Mouse (Mus musculus) erythroblast, embryonic 14.5 days (primary cell): ENCODE results near the gene Notch4. TPM values are rescaled to one million over a fixed set of nuclear protein-coding genes. Genes with fewer than 3 reads are reported as not detected.

Experiments
- H3K27me3 ChIP-seq: 2 replicates; pipeline ENCODE4 v1.6.1; 2012; ENCODE audit warnings: inconsistent platforms; ENCODE audit not compliant: control insufficient read depth
- H3K36me3 ChIP-seq: 2 replicates; pipeline ENCODE4 v1.6.1; 2012; ENCODE audit warnings: mild to moderate bottlenecking, inconsistent platforms; ENCODE audit not compliant: control insufficient read depth
- H3K4me1 ChIP-seq: 2 replicates; pipeline ENCODE4 v1.6.1; 2012; ENCODE audit warnings: inconsistent platforms; ENCODE audit not compliant: control insufficient read depth
- H3K4me3 ChIP-seq: replicated peaks from 2 replicates; pipeline ENCODE3; 2012; ENCODE audit warnings: moderate library complexity, mild to moderate bottlenecking, inconsistent platforms
- H3K9me3 ChIP-seq: 2 replicates; pipeline ENCODE4 v1.6.1; 2012; ENCODE audit warnings: low read length, inconsistent platforms, mixed read lengths; ENCODE audit not compliant: control insufficient read depth
- GATA1 ChIP-seq: IDR thresholded peaks from 2 replicates; pipeline ENCODE4 v1.6.1; 2012; ENCODE audit warnings: low read length, inconsistent platforms, mixed read lengths
- TAL1 ChIP-seq: IDR thresholded peaks from 3 replicates; pipeline ENCODE4 v1.6.1; 2012; ENCODE audit warnings: low read length, inconsistent platforms, mixed read lengths
- polyA plus RNA-seq: library from polyadenylated mRNA; stranded (reverse); fragments of >175 nt; gene quantifications from 2 replicates; pipeline ENCODE4 v1.2.3, GENCODE M21; 2012

Notch4 gene
- polyA plus RNA-seq, 1 experiment, result 0.17 TPM

DNA sequence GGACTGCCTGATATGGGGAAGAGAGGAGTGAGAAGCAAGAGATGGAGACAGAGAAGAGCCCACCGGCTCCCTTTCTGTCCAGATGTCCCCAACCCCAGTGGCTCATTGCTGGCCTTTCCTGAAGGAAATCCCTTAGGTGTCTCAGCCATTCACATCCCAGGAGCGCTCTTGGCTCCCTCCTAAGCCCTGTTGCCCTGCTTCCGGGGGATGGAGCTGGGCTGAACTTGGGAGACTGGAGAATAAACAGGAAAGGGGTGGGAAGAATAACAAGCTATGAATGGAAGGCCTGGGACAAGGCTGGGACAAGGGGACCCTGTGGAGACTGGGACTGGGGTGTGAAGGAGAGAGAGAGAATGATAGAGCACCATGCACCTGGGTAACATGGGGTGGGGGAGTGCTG is 728 bp downstream of the Notch4 start:
- Histone ChIP-seq H3K4me1 (peaks cover 16% of the 10 kb centered on the region), H3K4me3 (no peak overlapping the region), H3K36me3 (no peaks in the 10 kb centered on the region), H3K9me3 (no peaks in the 10 kb centered on the region), H3K27me3 (peaks cover 26% of the 10 kb centered on the region)
- TF ChIP-seq TAL1 (no peak), GATA1 (no peak)

- TF ChIP-seq GATA1 (no peak), TAL1 (no peak)
- Histone ChIP-seq H3K9me3 (0 out of 2 replicates have a peak, but pooled peaks cover 3% of the 10 kb centered on the region), H3K36me3 (no peaks in the 10 kb centered on the region), H3K4me3 (no peak overlapping the region), H3K27me3 (peaks cover 28% of the 10 kb centered on the region), H3K4me1 (peaks cover 4% of the 10 kb centered on the region; the same call in 1 of the 2 replicates)
Measured at GRCm38 (mm10) chr17:34567311-34567710, 3.2 kb downstream of the Notch4 start.

DNA sequence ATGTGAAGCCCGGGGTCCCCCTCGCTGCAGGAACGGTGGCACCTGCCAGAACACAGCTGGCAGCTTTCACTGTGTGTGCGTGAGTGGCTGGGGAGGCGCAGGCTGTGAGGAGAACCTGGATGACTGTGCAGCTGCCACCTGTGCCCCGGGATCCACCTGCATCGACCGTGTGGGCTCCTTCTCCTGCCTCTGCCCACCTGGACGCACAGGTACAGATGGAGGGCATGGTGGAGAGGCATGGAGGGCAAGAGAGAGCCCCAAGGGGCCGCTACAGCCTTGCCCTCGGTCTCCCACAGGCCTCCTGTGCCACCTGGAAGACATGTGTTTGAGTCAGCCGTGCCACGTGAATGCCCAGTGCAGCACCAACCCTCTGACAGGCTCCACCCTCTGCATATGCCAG is 4.4 kb downstream of the Notch4 start:
- H3K36me3 ChIP-seq, result no peaks in the 10 kb centered on the region
- H3K4me1 ChIP-seq, result 0 out of 2 replicates have a peak, but pooled peaks cover 1% of the 10 kb centered on the region
- TF ChIP-seq GATA1 (no peak), TAL1 (no peak)
- peaks cover 28% of the 10 kb centered on the region for H3K27me3 ChIP-seq
- no peak overlapping the region for H3K4me3 ChIP-seq
- 0 out of 2 replicates have a peak, but pooled peaks cover 3% of the 10 kb centered on the region for H3K9me3 ChIP-seq

DNA sequence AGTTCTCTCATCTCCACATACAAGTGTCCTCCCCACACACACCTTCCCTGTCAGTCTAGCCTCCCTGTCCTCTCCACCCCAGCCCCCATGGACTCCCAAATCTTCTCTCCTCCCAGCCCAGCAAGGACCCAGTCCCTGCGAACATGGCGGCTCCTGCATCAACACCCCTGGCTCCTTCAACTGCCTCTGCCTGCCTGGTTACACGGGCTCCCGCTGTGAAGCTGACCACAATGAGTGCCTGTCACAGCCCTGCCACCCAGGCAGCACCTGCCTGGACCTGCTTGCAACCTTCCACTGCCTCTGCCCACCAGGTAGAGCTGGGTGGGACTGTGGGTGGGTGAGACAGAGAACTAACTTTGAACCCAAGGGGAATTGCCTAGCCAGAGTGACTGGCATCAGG is 5.9 kb downstream of the Notch4 start:
- Histone ChIP-seq H3K36me3 (no peaks in the 10 kb centered on the region), H3K4me3 (no peak overlapping the region), H3K9me3 (0 out of 2 replicates have a peak, but pooled peaks cover 3% of the 10 kb centered on the region), H3K4me1 (no peaks in the 10 kb centered on the region), H3K27me3 (peaks cover 22% of the 10 kb centered on the region)
- TF ChIP-seq GATA1 (no peak), TAL1 (no peak)

DNA sequence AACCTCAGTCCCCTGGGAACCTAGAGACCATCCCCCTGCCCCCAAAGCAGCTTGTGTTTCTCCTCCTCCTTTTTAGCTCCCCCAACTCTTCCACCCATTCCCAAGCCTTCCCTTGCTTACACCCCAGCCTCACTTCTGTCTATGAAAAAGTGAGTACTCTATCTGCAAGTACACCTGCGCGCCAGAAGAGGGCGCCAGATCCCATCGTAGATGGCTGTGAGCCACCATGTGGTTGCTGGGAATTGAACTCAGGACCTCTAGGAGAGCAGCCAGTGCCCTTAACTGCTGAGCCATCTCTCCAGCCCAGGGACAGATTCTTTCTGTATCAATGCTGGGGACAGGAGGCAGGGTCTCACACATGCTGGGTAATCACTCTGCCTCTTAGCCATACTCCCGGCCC is 7.8 kb downstream of the Notch4 start:
- H3K4me3 ChIP-seq, result no peak overlapping the region
- 0 out of 2 replicates have a peak, but pooled peaks cover 3% of the 10 kb centered on the region for H3K9me3 ChIP-seq
- no peaks in the 10 kb centered on the region for H3K36me3 ChIP-seq
- no peaks in the 10 kb centered on the region for H3K4me1 ChIP-seq
- H3K27me3 ChIP-seq, result peaks cover 11% of the 10 kb centered on the region
- TF ChIP-seq GATA1, result no peak
- no peak for TF ChIP-seq TAL1

DNA sequence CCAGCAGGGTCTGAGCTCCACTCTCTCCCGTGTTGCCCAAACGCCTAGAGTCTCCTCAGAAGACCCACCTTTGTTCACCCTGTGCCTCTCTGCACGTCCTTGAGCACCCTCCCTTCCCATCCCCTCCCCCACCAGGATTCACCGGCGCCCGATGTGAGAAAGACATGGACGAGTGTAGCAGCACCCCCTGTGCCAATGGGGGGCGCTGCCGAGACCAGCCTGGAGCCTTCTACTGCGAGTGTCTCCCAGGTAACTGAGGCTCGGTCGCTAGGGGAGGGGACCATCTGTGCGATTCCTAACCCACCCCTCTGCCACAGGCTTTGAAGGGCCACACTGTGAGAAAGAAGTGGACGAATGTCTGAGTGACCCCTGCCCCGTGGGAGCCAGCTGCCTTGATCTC is 8.3 kb downstream of the Notch4 start:
- H3K27me3 ChIP-seq, result peaks cover 9% of the 10 kb centered on the region
- no peak for TF ChIP-seq GATA1
- no peak for TF ChIP-seq TAL1
- no peak overlapping the region for H3K4me3 ChIP-seq
- H3K36me3 ChIP-seq, result no peaks in the 10 kb centered on the region
- H3K9me3 ChIP-seq, result 0 out of 2 replicates have a peak, but pooled peaks cover 3% of the 10 kb centered on the region
- no peaks in the 10 kb centered on the region for H3K4me1 ChIP-seq

GRCm38 (mm10) chr17:34576577-34576976 is 12.5 kb downstream of the Notch4 start:
- H3K4me1 ChIP-seq, result no peaks in the 10 kb centered on the region
- H3K27me3 ChIP-seq, result no peaks in the 10 kb centered on the region
- H3K9me3 ChIP-seq, result 0 out of 2 replicates have a peak, but pooled peaks cover 3% of the 10 kb centered on the region
- no peak overlapping the region for H3K4me3 ChIP-seq
- TF ChIP-seq GATA1, result no peak
- TF ChIP-seq TAL1, result no peak
- no peaks in the 10 kb centered on the region for H3K36me3 ChIP-seq

DNA sequence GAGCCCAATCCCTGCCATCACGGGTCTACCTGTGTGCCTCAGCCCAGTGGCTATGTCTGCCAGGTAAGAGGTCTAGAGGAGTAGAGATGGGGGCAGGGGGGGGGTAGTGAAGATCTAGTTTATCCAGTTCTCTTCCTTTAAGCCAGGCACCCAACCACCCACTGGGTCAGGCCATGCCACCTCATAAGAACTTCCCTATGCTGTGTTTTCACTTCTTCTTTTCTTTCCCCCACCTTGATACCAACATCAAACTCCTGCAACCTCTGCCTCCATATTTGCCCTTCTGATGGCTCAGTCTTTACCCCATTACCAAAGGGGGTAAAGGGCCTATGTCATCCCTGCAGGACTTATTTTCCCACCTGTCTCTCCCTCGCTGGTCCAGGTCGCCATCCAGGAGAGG is 14.0 kb downstream of the Notch4 start:
- no peak for TF ChIP-seq GATA1
- no peak for TF ChIP-seq TAL1
- Histone ChIP-seq H3K9me3 (no peaks in the 10 kb centered on the region), H3K4me3 (no peak overlapping the region), H3K27me3 (no peaks in the 10 kb centered on the region), H3K4me1 (no peaks in the 10 kb centered on the region), H3K36me3 (no peaks in the 10 kb centered on the region)

GRCm38 (mm10) chr17:34582528-34582927 is 18.5 kb downstream of the Notch4 start:
- no peak for TF ChIP-seq GATA1
- no peak for TF ChIP-seq TAL1
- Histone ChIP-seq H3K36me3 (no peaks in the 10 kb centered on the region), H3K9me3 (no peaks in the 10 kb centered on the region), H3K27me3 (peaks cover 11% of the 10 kb centered on the region), H3K4me1 (peaks cover 12% of the 10 kb centered on the region), H3K4me3 (no peak overlapping the region)

DNA sequence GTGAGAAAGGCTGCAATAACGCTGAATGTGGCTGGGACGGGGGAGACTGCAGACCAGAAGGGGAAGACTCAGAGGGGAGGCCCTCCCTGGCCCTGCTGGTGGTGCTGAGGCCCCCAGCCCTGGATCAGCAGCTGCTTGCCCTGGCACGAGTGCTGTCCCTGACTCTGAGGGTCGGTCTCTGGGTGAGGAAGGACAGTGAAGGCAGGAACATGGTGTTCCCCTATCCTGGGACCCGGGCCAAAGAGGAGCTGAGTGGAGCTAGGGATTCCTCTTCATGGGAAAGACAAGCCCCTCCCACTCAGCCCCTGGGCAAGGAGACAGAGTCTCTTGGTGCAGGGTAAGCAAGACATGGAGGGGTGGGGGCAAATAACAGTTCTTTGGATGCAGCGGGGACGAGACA is 19.3 kb downstream of the Notch4 start:
- H3K4me3 ChIP-seq, result no peak overlapping the region
- peaks cover 20% of the 10 kb centered on the region for H3K4me1 ChIP-seq
- H3K36me3 ChIP-seq, result no peaks in the 10 kb centered on the region
- peaks cover 11% of the 10 kb centered on the region for H3K27me3 ChIP-seq
- TF ChIP-seq GATA1 (no peak), TAL1 (no peak)
- H3K9me3 ChIP-seq, result no peaks in the 10 kb centered on the region
